Mouse (Mus musculus) forebrain, embryonic 15.5 days (tissue): ENCODE measurements around the gene Nmrk2. TPM values are rescaled to one million over a fixed set of nuclear protein-coding genes. Genes with fewer than 3 reads are reported as not detected.

Experiments
- ATAC-seq: fragments of 200-750 bp; cut with Nextera tagmentation; replicated peaks from 2 replicates; pipeline ENCODE4 v1.8.0; 2017; ENCODE audit warnings: mild to moderate bottlenecking, moderate TSS enrichment, moderate library complexity
- H3K27ac ChIP-seq: fragments of 300-500 bp; sonication (generic); replicated peaks from 2 replicates; pipeline ENCODE4 v1.5.1; 2015; ENCODE audit warnings: mild to moderate bottlenecking, inconsistent platforms
- H3K27me3 ChIP-seq: fragments of 300-500 bp; sonication (generic); 2 replicates; pipeline ENCODE4 v1.6.1; 2015; ENCODE audit warnings: inconsistent platforms
- H3K36me3 ChIP-seq: fragments of 300-500 bp; sonication (generic); 2 replicates; pipeline ENCODE4 v1.6.1; 2015; ENCODE audit warnings: mild to moderate bottlenecking, inconsistent platforms
- H3K4me1 ChIP-seq: fragments of 300-500 bp; sonication (generic); 2 replicates; pipeline ENCODE4 v1.6.1; 2015; ENCODE audit warnings: inconsistent platforms
- H3K4me2 ChIP-seq: fragments of 300-500 bp; sonication (generic); replicated peaks from 2 replicates; pipeline ENCODE4 v1.6.1; 2015; ENCODE audit warnings: mild to moderate bottlenecking, inconsistent platforms
- H3K4me3 ChIP-seq: fragments of 300-500 bp; sonication (generic); 2 replicates; pipeline ENCODE4 v1.5.1; 2015; ENCODE audit warnings: mild to moderate bottlenecking, inconsistent platforms
- H3K9ac ChIP-seq: fragments of 300-500 bp; sonication (generic); replicated peaks from 2 replicates; pipeline ENCODE4 v1.6.1; 2015; ENCODE audit warnings: mild to moderate bottlenecking, inconsistent platforms
- H3K9me3 ChIP-seq: fragments of 300-500 bp; sonication (generic); 2 replicates; pipeline ENCODE4 v1.6.1; 2016; ENCODE audit warnings: inconsistent platforms
- WGBS: fragments of 180-500 bp; shearing (Covaris S2); methylation state at CpG from one replicate; pipeline ENCODE4 v1.1.7; 2015; ENCODE audit warnings: mixed read lengths; 5-methylcytosine and 5-hydroxymethylcytosine counted together
- polyA plus RNA-seq: library from polyadenylated mRNA; unstranded; fragments of >200 nt; fragmentation: Nextera tagmentation; extraction: Ambion mirVana; gene quantifications from 2 replicates; pipeline ENCODE4 v1.2.1, GENCODE M21; 2015

Nmrk2 gene
- polyA plus RNA-seq, 1 experiment from 2014 or later: 0.11 TPM

GRCm38 (mm10) chr10:81168521-81169244, 33.2 kb downstream of the Nmrk2 start:
- Histone ChIP-seq H3K36me3 (peaks cover 3% of the 10 kb centered on the region; the same call in 1 of the 2 replicates), H3K9me3 (no peaks in the 10 kb centered on the region), H3K4me1 (peaks cover 45% of the 10 kb centered on the region), H3K27ac (peak overlapping the region; percentile 79), H3K9ac (peak overlapping the region; percentile 62), H3K27me3 (no peaks in the 10 kb centered on the region), H3K4me3 (peak overlapping the region; percentile 81), H3K4me2 (peak overlapping the region; percentile 88)
- 2% methylated on average over 29 of the region's 29 CpGs for WGBS
- peak; percentile 64 for ATAC-seq

GRCm38 (mm10) chr10:81168087-81168431, 33.8 kb downstream of the Nmrk2 start:
- Histone ChIP-seq H3K4me3 (peak overlapping the region; percentile 81), H3K9me3 (no peaks in the 10 kb centered on the region), H3K36me3 (peaks cover 7% of the 10 kb centered on the region), H3K27ac (peak overlapping the region; percentile 79), H3K4me2 (peak overlapping the region; percentile 88), H3K9ac (peak overlapping the region; percentile 62; the same call in 1 of the 2 replicates), H3K27me3 (no peaks in the 10 kb centered on the region), H3K4me1 (peaks cover 39% of the 10 kb centered on the region)
- peak; percentile 71 for ATAC-seq
- 7% methylated on average over 5 of the region's 5 CpGs for WGBS

GRCm38 (mm10) chr10:81167200-81168086, 34.4 kb downstream of the Nmrk2 start, which contains the start of gene Pias4:
TSS of gene Pias4 (minus strand) at chr10:81167923.
- H3K9me3 ChIP-seq: no peaks in the 10 kb centered on the region
- peak within 1 kb of the TSS; percentile 75 for H3K9ac ChIP-seq
- peak within 1 kb of the TSS; percentile 79 for H3K27ac ChIP-seq
- peak; percentile 87 for ATAC-seq
- no peaks in the 10 kb centered on the region for H3K27me3 ChIP-seq
- WGBS: under 1% methylated on average over 56 of the region's 64 CpGs
- H3K36me3 ChIP-seq: peaks cover 11% of the 10 kb centered on the region
- peak within 1 kb of the TSS; percentile 88 for H3K4me2 ChIP-seq
- H3K4me3 ChIP-seq: peak within 1 kb of the TSS; percentile 81
- peaks cover 34% of the 10 kb centered on the region for H3K4me1 ChIP-seq

- Histone ChIP-seq H3K9me3 (no peaks in the 10 kb centered on the region), H3K9ac (no peak overlapping the region), H3K4me1 (peaks cover 34% of the 10 kb centered on the region), H3K4me2 (no peak overlapping the region), H3K27me3 (no peaks in the 10 kb centered on the region), H3K36me3 (peaks cover 30% of the 10 kb centered on the region), H3K4me3 (no peak overlapping the region), H3K27ac (no peak overlapping the region)
- 90% methylated on average over 8 of the region's 8 CpGs for WGBS
- no peak for ATAC-seq
These were observed 36.7 kb downstream of the Nmrk2 start for GRCm38 (mm10) chr10:81165118-81165517.

GRCm38 (mm10) chr10:81162318-81162652, 39.6 kb downstream of the Nmrk2 start:
- no peaks in the 10 kb centered on the region for H3K27me3 ChIP-seq
- no peak overlapping the region for H3K9ac ChIP-seq
- no peaks in the 10 kb centered on the region for H3K9me3 ChIP-seq
- peaks cover 19% of the 10 kb centered on the region for H3K4me1 ChIP-seq
- WGBS: 81% methylated on average over 2 of the region's 2 CpGs
- peaks cover 45% of the 10 kb centered on the region for H3K36me3 ChIP-seq
- H3K4me2 ChIP-seq: no peak overlapping the region
- H3K4me3 ChIP-seq: no peak overlapping the region
- no peak for ATAC-seq
- no peak overlapping the region for H3K27ac ChIP-seq

GRCm38 (mm10) chr10:81161602-81162317, 40.1 kb downstream of the Nmrk2 start:
- Histone ChIP-seq H3K27me3 (no peaks in the 10 kb centered on the region), H3K4me3 (no peak overlapping the region), H3K4me2 (no peak overlapping the region), H3K9ac (no peak overlapping the region), H3K27ac (no peak overlapping the region), H3K4me1 (peaks cover 15% of the 10 kb centered on the region), H3K9me3 (no peaks in the 10 kb centered on the region), H3K36me3 (peaks cover 50% of the 10 kb centered on the region)
- WGBS: 86% methylated on average over 8 of the region's 8 CpGs
- ATAC-seq: no peak

- H3K27me3 ChIP-seq: no peaks in the 10 kb centered on the region
These were observed 47.1 kb downstream of the Nmrk2 start for GRCm38 (mm10) chr10:81154736-81155135.

GRCm38 (mm10) chr10:81154313-81154712, 47.5 kb downstream of the Nmrk2 start:
- H3K4me3 ChIP-seq: no peak overlapping the region
- H3K36me3 ChIP-seq: peaks cover 67% of the 10 kb centered on the region
- no peak overlapping the region for H3K4me2 ChIP-seq
- H3K27me3 ChIP-seq: no peaks in the 10 kb centered on the region
- ATAC-seq: no peak
- 93% methylated on average over 12 of the region's 12 CpGs for WGBS
- no peak overlapping the region for H3K27ac ChIP-seq
- no peaks in the 10 kb centered on the region for H3K9me3 ChIP-seq
- H3K9ac ChIP-seq: no peak overlapping the region
- no peaks in the 10 kb centered on the region for H3K4me1 ChIP-seq

More at GRCm38 (mm10) chr10:81154736-81155135, 47.1 kb downstream of the Nmrk2 start:
- no peak overlapping the region for H3K27ac ChIP-seq
- peaks cover 62% of the 10 kb centered on the region for H3K36me3 ChIP-seq
- 87% methylated on average over 6 of the region's 6 CpGs for WGBS
- H3K4me2 ChIP-seq: no peak overlapping the region
- H3K4me1 ChIP-seq: no peaks in the 10 kb centered on the region
- no peak overlapping the region for H3K4me3 ChIP-seq
- no peak overlapping the region for H3K9ac ChIP-seq
- ATAC-seq: no peak
- no peaks in the 10 kb centered on the region for H3K9me3 ChIP-seq

- Histone ChIP-seq H3K4me3 (no peak overlapping the region), H3K9ac (no peak overlapping the region), H3K36me3 (peaks cover 74% of the 10 kb centered on the region), H3K27ac (no peak overlapping the region), H3K27me3 (no peaks in the 10 kb centered on the region), H3K9me3 (no peaks in the 10 kb centered on the region), H3K4me2 (no peak overlapping the region), H3K4me1 (no peaks in the 10 kb centered on the region)
- ATAC-seq: no peak
- whole genome bisulfite sequencing: 85% methylated on average over 12 of the region's 12 CpGs
These were observed 49.2 kb downstream of the Nmrk2 start for GRCm38 (mm10) chr10:81152609-81153008.

GRCm38 (mm10) chr10:81151261-81151660, 50.6 kb downstream of the Nmrk2 start:
- Histone ChIP-seq H3K27me3 (no peaks in the 10 kb centered on the region), H3K4me1 (no peaks in the 10 kb centered on the region), H3K4me2 (no peak overlapping the region), H3K27ac (no peak overlapping the region), H3K4me3 (no peak overlapping the region), H3K9me3 (no peaks in the 10 kb centered on the region), H3K9ac (no peak overlapping the region), H3K36me3 (peaks cover 73% of the 10 kb centered on the region)
- WGBS: 77% methylated on average over 6 of the region's 6 CpGs
- no peak for ATAC-seq
